Mouse (Mus musculus): Measurements from ENCODE around the gene Zfp993. TPM values are rescaled to one million over a fixed set of nuclear protein-coding genes. Genes with fewer than 3 reads are reported as not detected.

Zfp993 gene
- polyA plus RNA-seq, 1 experiment from 2014 or later: 1.8 TPM

Other genes starting within 250 kb of the Zfp993 start
- gene Zfp992, start 161.9 kb upstream of the Zfp993 start, polyA plus RNA-seq (2015; fragmentation: Nextera tagmentation; extraction: Ambion mirVana): 1.9 and 2.7 TPM in 2 replicates
- not detected in 2 replicates for gene Zfp981, start 108.9 kb upstream of the Zfp993 start, polyA plus RNA-seq (2015; fragmentation: Nextera tagmentation; extraction: Ambion mirVana)